Mouse (Mus musculus): ENCODE results near the gene Zdhhc8.

- TF ChIP-seq CTCF (IDR thresholded peaks at IDR 0.05; ENCODE audit: low read depth): no peak
- TF ChIP-seq EP300 (IDR thresholded peaks at IDR 0.05; ENCODE audit: low read depth): no peak
These were observed 5.3 kb downstream of the Zdhhc8 start for GRCm38 (mm10) chr16:18229622-18230021.
